ENCODE assay signal across 15 mouse cellular contexts in genomic region chr7:144687663-144688381, GRCm38 (mm10).
A peak's percentile ranks its signal among the peaks of the same experiment; 100 is the strongest.
DNase-seq lines count a peak whose midpoint lies in the region; ATAC-seq lines count a peak whose summit lies in the region.
"Had no signal": no experiment of that assay in that cellular context is flagged by ENCODE, and none has a peak within 500 bp of the region (broad histone marks: within the 10 kb centered on the region; RNA-seq: fewer than 3 reads in every experiment).

No protein-coding gene starts in this region.

- H3K27ac ChIP-seq in heart, embryonic 14.5 days (replicated peaks in 1 of 2; ENCODE audit: control insufficient read depth in 1 of 2, insufficient read depth in 1 of 2, low read depth in 2 of 2, low read length in 2 of 2): no peak overlapping the region
- no peak overlapping the region for H3K27ac ChIP-seq in liver, embryonic 13.5 days
- no peak overlapping the region for H3K27ac ChIP-seq in liver, embryonic 11.5 days (ENCODE audit: low read depth, low read length)
- H3K27ac ChIP-seq in neural tube, embryonic 14.5 days (ENCODE audit: low read depth, low read length): no peak overlapping the region
- no peak overlapping the region for H3K27ac ChIP-seq in neural tube, embryonic 15.5 days (replicated peaks)

- H3K4me1 ChIP-seq in heart, embryonic 14.5 days (ENCODE audit: control insufficient read depth in 2 of 2, insufficient read depth in 2 of 2, low read length in 2 of 2): peaks cover 12 to 15% of the 10 kb centered on the region in 2 experiments
- H3K4me1 ChIP-seq in liver, embryonic 13.5 days (replicated peaks): no peaks in the 10 kb centered on the region
- 0 out of 2 replicates have a peak, but pooled peaks cover 5% of the 10 kb centered on the region for H3K4me1 ChIP-seq in liver, embryonic 11.5 days (replicated peaks; ENCODE audit: control insufficient read depth, insufficient read depth, low read length)
- H3K4me1 ChIP-seq in neural tube, embryonic 14.5 days (ENCODE audit: control insufficient read depth, insufficient read depth, low read length): 0 out of 2 replicates have a peak, but pooled peaks cover 3% of the 10 kb centered on the region
- H3K4me1 ChIP-seq in neural tube, embryonic 15.5 days: peaks cover 8% of the 10 kb centered on the region; the same call in 1 of the 2 replicates

- H3K9me3 ChIP-seq in heart, embryonic 14.5 days (ENCODE audit: control insufficient read depth, low read length): peaks cover 2% of the 10 kb centered on the region; the same call in 1 of the 2 replicates
- no peaks in the 10 kb centered on the region for H3K9me3 ChIP-seq in liver, embryonic 13.5 days (replicated peaks)
- H3K9me3 ChIP-seq in liver, embryonic 11.5 days (ENCODE audit: control insufficient read depth, low read length): no peaks in the 10 kb centered on the region
- no peaks in the 10 kb centered on the region for H3K9me3 ChIP-seq in neural tube, embryonic 14.5 days (ENCODE audit: control insufficient read depth, low read length)
- H3K9me3 ChIP-seq in neural tube, embryonic 15.5 days (replicated peaks): no peaks in the 10 kb centered on the region

- DNase-seq in heart, adult 9 months (ENCODE audit: low spot score in 2 of 2): no peak
- DNase-seq in liver, embryonic 13.5 days: no peak
- no peak for DNase-seq in liver, embryonic 11.5 days (ENCODE audit: low spot score)
- no peak for DNase-seq in urinary bladder, postnatal 4 days (ENCODE audit: low spot score in 2 of 2)
- DNase-seq: cerebellum, adult 11-12 months; heart, adult 11 months; kidney, postnatal 10 days; layer of hippocampus, adult 9-11 months; right cerebral cortex, postnatal 14 days; thymus, postnatal 36 days had no signal

- H3K36me3 ChIP-seq in heart, embryonic 14.5 days (ENCODE audit: control insufficient read depth, insufficient read depth, low read length): no peaks in the 10 kb centered on the region
- H3K36me3 ChIP-seq in liver, embryonic 13.5 days: no peaks in the 10 kb centered on the region
- no peaks in the 10 kb centered on the region for H3K36me3 ChIP-seq in liver, embryonic 11.5 days (ENCODE audit: control insufficient read depth, insufficient read depth, low read length)
- no peaks in the 10 kb centered on the region for H3K36me3 ChIP-seq in neural tube, embryonic 14.5 days (ENCODE audit: control insufficient read depth, insufficient read depth, low read length)
- H3K36me3 ChIP-seq in neural tube, embryonic 15.5 days: no peaks in the 10 kb centered on the region

- ATAC-seq in heart, embryonic 14.5 days (ENCODE audit: insufficient number of reproducible peaks, insufficient read depth, low FRiP score, low read depth): 0 out of 2 replicates have a peak, but pooled peaks have one; percentile 33
- ATAC-seq in liver, embryonic 13.5 days (ENCODE audit: low read depth): peak; percentile 59
- no peak for ATAC-seq in liver, embryonic 11.5 days (replicated peaks; ENCODE audit: low FRiP score)
- ATAC-seq in neural tube, embryonic 14.5 days (ENCODE audit: low read depth): 0 out of 2 replicates have a peak, but pooled peaks have one; percentile 38
- no peak for ATAC-seq in neural tube, embryonic 15.5 days (ENCODE audit: low FRiP score)
- ATAC-seq: forebrain, embryonic 14.5 days; inflammation-experienced regulatory T-cells, adult 6 months had no signal

- no peak overlapping the region for H3K4me2 ChIP-seq in heart, embryonic 14.5 days (ENCODE audit: low read length)
- no peak overlapping the region for H3K4me2 ChIP-seq in liver, embryonic 13.5 days
- no peak overlapping the region for H3K4me2 ChIP-seq in liver, embryonic 11.5 days
- no peak overlapping the region for H3K4me2 ChIP-seq in neural tube, embryonic 14.5 days (ENCODE audit: low read depth, low read length)
- no peak overlapping the region for H3K4me2 ChIP-seq in neural tube, embryonic 15.5 days

- H3K27me3 ChIP-seq in heart, embryonic 14.5 days (ENCODE audit: control insufficient read depth, insufficient read depth, low read length): no peaks in the 10 kb centered on the region
- peaks cover 3% of the 10 kb centered on the region; the same call in 1 of the 2 replicates for H3K27me3 ChIP-seq in liver, embryonic 13.5 days
- no peaks in the 10 kb centered on the region for H3K27me3 ChIP-seq in liver, embryonic 11.5 days (replicated peaks; ENCODE audit: control insufficient read depth, insufficient read depth, low read length)
- no peaks in the 10 kb centered on the region for H3K27me3 ChIP-seq in neural tube, embryonic 14.5 days (ENCODE audit: control insufficient read depth, insufficient read depth, low read length)
- H3K27me3 ChIP-seq in neural tube, embryonic 15.5 days (replicated peaks): no peaks in the 10 kb centered on the region

- no peak overlapping the region for H3K4me3 ChIP-seq in heart, embryonic 14.5 days (ENCODE audit: control insufficient read depth in 1 of 2, insufficient read depth in 1 of 2, low read depth in 1 of 2, low read length in 2 of 2)
- no peak overlapping the region for H3K4me3 ChIP-seq in liver, embryonic 13.5 days (replicated peaks)
- no peak overlapping the region for H3K4me3 ChIP-seq in liver, embryonic 11.5 days (ENCODE audit: low read depth, low read length)
- no peak overlapping the region for H3K4me3 ChIP-seq in neural tube, embryonic 14.5 days (ENCODE audit: low read depth, low read length)
- no peak overlapping the region for H3K4me3 ChIP-seq in neural tube, embryonic 15.5 days (replicated peaks)

- WGBS in heart, embryonic 14.5 days: 88% methylated on average over 2 of the region's 2 CpGs
- WGBS in liver, embryonic 13.5 days (ENCODE audit: insufficient replicate concordance): 68% methylated on average over 2 of the region's 2 CpGs
- 86% methylated on average over 2 of the region's 2 CpGs for WGBS in liver, embryonic 11.5 days
- 98% methylated on average over 2 of the region's 2 CpGs for WGBS in neural tube, embryonic 14.5 days
- WGBS in neural tube, embryonic 15.5 days: 98% methylated on average over 2 of the region's 2 CpGs

- no peak overlapping the region for H3K9ac ChIP-seq in heart, embryonic 14.5 days (ENCODE audit: low read length)
- no peak overlapping the region for H3K9ac ChIP-seq in liver, embryonic 13.5 days
- H3K9ac ChIP-seq in liver, embryonic 11.5 days (ENCODE audit: low read depth, low read length): no peak overlapping the region
- H3K9ac ChIP-seq in neural tube, embryonic 14.5 days (replicated peaks; ENCODE audit: low read depth, low read length): no peak overlapping the region
- no peak overlapping the region for H3K9ac ChIP-seq in neural tube, embryonic 15.5 days (replicated peaks)

Comparison
In these comparisons a context has a peak if more than half of its experiments do, and no peak if none do; other contexts are left out.
1. ATAC-seq: peak in heart, embryonic 14.5 days (single experiment), liver, embryonic 13.5 days (single experiment) and neural tube, embryonic 14.5 days (single experiment); none in liver, embryonic 11.5 days (single experiment) and neural tube, embryonic 15.5 days (single experiment).